Mouse (Mus musculus) mature B cell (primary cell): Measurements from ENCODE around the gene Pou3f1.
"Not testable (repeated sequence)": the region's sequence is repeated elsewhere in the genome, so short reads cannot be mapped to it uniquely, and the experiment has no call there.

Source experiments
- in situ Hi-C: fragments of 300-500 bp; cut with MboI; formaldehyde crosslinking; loops from 2 replicates; pipeline ENCODE4 v1.14.3; 2019

The Pou3f1 gene

GRCm38 (mm10) chr4:124685453-124685852 is 28.8 kb downstream of the Pou3f1 start:
- in situ Hi-C loops: no loop called here

- in situ Hi-C loops: no loop called here
These were observed 29.3 kb downstream of the Pou3f1 start for GRCm38 (mm10) chr4:124685897-124686402.

- in situ Hi-C loops: no loop called here
These were observed 34.8 kb downstream of the Pou3f1 start for GRCm38 (mm10) chr4:124691455-124691854.

GRCm38 (mm10) chr4:124692416-124692861 is 35.8 kb downstream of the Pou3f1 start:
- in situ Hi-C loops: no loop called here

- in situ Hi-C loops: no loop called here
These were observed 36.7 kb downstream of the Pou3f1 start, which contains the start of gene Utp11 for GRCm38 (mm10) chr4:124693135-124693894. TSS of gene Utp11 (minus strand) at chr4:124693600.

GRCm38 (mm10) chr4:124694572-124694971 is 38.0 kb downstream of the Pou3f1 start:
- in situ Hi-C loops: no loop called here

- in situ Hi-C loops: no loop called here
These were observed 39.3 kb downstream of the Pou3f1 start for GRCm38 (mm10) chr4:124695786-124696516.

GRCm38 (mm10) chr4:124699791-124700190 is 43.2 kb downstream of the Pou3f1 start:
- in situ Hi-C loops: no loop called here

GRCm38 (mm10) chr4:124700248-124700971 is 43.8 kb downstream of the Pou3f1 start, which contains the start of gene Fhl3:
TSS of gene Fhl3 (plus strand) at chr4:124700701.
- in situ Hi-C loops: no loop called here

GRCm38 (mm10) chr4:124701052-124701845 is 44.6 kb downstream of the Pou3f1 start:
- in situ Hi-C loops: no loop called here

- in situ Hi-C loops: no loop called here
These were observed 45.3 kb downstream of the Pou3f1 start for GRCm38 (mm10) chr4:124701916-124702315.

GRCm38 (mm10) chr4:124703406-124703805 is 46.8 kb downstream of the Pou3f1 start:
- in situ Hi-C loops: no loop called here

GRCm38 (mm10) chr4:124703881-124704796 is 47.5 kb downstream of the Pou3f1 start:
- in situ Hi-C loops: no loop called here

- in situ Hi-C loops: no loop called here
These were observed 48.3 kb downstream of the Pou3f1 start for GRCm38 (mm10) chr4:124704797-124705474.

GRCm38 (mm10) chr4:124705661-124706269 is 49.2 kb downstream of the Pou3f1 start:
- in situ Hi-C loops: no loop called here

GRCm38 (mm10) chr4:124707381-124708199 is 51.0 kb downstream of the Pou3f1 start:
- in situ Hi-C loops: not testable (repeated sequence)

GRCm38 (mm10) chr4:124708200-124708517 is 51.6 kb downstream of the Pou3f1 start:
- in situ Hi-C loops: not testable (repeated sequence)
